Mouse (Mus musculus) liver, postnatal 0 days (tissue): ENCODE data around the gene Rab5a. TPM values are rescaled to one million over a fixed set of nuclear protein-coding genes. Genes with fewer than 3 reads are reported as not detected.

Experiments used
- ATAC-seq: fragments of 200-750 bp; cut with Nextera tagmentation; 2 replicates; pipeline ENCODE4 v1.8.0; 2017; ENCODE audit warnings: mild to moderate bottlenecking, moderate library complexity
- DNase-seq: peaks from one replicate; pipeline ENCODE4 v3.0.0-alpha.2; 2016
- H3K27ac ChIP-seq: fragments of 300-500 bp; sonication (generic); 2 replicates; pipeline ENCODE4 v1.5.1; 2014; ENCODE audit warnings: antibody characterized with exemption, moderate library complexity, mild to moderate bottlenecking, low read depth
- H3K27me3 ChIP-seq: fragments of 300-500 bp; sonication (generic); 2 replicates; pipeline ENCODE4 v1.6.1; 2014; ENCODE audit warnings: low read length, control low read depth, mixed read lengths; ENCODE audit not compliant: insufficient read depth
- H3K36me3 ChIP-seq: fragments of 300-500 bp; sonication (generic); replicated peaks from 2 replicates; pipeline ENCODE4 v1.6.1; 2014; ENCODE audit warnings: mild to moderate bottlenecking, control low read depth, low read length, moderate library complexity, mixed read lengths; ENCODE audit not compliant: insufficient read depth
- H3K4me1 ChIP-seq: fragments of 300-500 bp; sonication (generic); 2 replicates; pipeline ENCODE4 v1.6.1; 2014; ENCODE audit warnings: antibody characterized with exemption, mild to moderate bottlenecking, control low read depth; ENCODE audit not compliant: insufficient read depth
- H3K4me2 ChIP-seq: fragments of 300-500 bp; sonication (generic); 2 replicates; pipeline ENCODE4 v1.6.1; 2014; ENCODE audit warnings: low read depth, mild to moderate bottlenecking, low read length, moderate library complexity, mixed read lengths
- H3K4me3 ChIP-seq: fragments of 300-500 bp; sonication (generic); 2 replicates; pipeline ENCODE4 v1.5.1; 2014; ENCODE audit warnings: low read depth, low read length
- H3K9ac ChIP-seq: fragments of 300-500 bp; sonication (generic); replicated peaks from 2 replicates; pipeline ENCODE4 v1.6.1; 2014; ENCODE audit warnings: mild to moderate bottlenecking, moderate library complexity
- H3K9me3 ChIP-seq: fragments of 300-500 bp; sonication (generic); 2 replicates; pipeline ENCODE4 v1.6.1; 2016; ENCODE audit warnings: mild to moderate bottlenecking, control low read depth, low read length, mixed read lengths
- CTCF ChIP-seq: sonication (generic); IDR thresholded peaks from 2 replicates; pipeline ENCODE4 v1.5.1; 2016; ENCODE audit warnings: antibody characterized with exemption, low read depth
- EP300 ChIP-seq: IDR thresholded peaks from 2 replicates; pipeline ENCODE4 v1.6.1; 2016; ENCODE audit warnings: antibody characterized with exemption, low read depth, mild to moderate bottlenecking
- WGBS: fragments of 180-500 bp; shearing (Covaris S2); extraction: QIAGEN DNeasy Blood & Tissue Kit; methylation state at CpG from one replicate; pipeline ENCODE4 v1.1.7; 2014; ENCODE audit not compliant: insufficient replicate concordance; 5-methylcytosine and 5-hydroxymethylcytosine counted together
- polyA plus RNA-seq: library from polyadenylated mRNA; unstranded; fragments of >200 nt; fragmentation: Nextera tagmentation; extraction: Ambion mirVana; gene quantifications from 2 replicates; pipeline ENCODE4 v1.2.1, GENCODE M21; 2015

Gene Rab5a
- polyA plus RNA-seq, 1 experiment from 2014 or later: 32.6 TPM

GRCm38 (mm10) chr17:53502966-53503365 lies 23.9 kb downstream of the Rab5a start:
- Histone ChIP-seq H3K4me2 (no peak overlapping the region), H3K27ac (no peak overlapping the region), H3K36me3 (peaks cover 32% of the 10 kb centered on the region), H3K9me3 (no peaks in the 10 kb centered on the region), H3K4me1 (no peaks in the 10 kb centered on the region), H3K9ac (no peak overlapping the region), H3K4me3 (no peak overlapping the region), H3K27me3 (no peaks in the 10 kb centered on the region)
- WGBS: 84% methylated on average over 2 of the region's 2 CpGs
- no peak for DNase-seq
- no peak for ATAC-seq
- TF ChIP-seq CTCF (no peak), EP300 (no peak)

- H3K4me2 ChIP-seq: no peak overlapping the region
- H3K27ac ChIP-seq: no peak overlapping the region
- H3K36me3 ChIP-seq: no peaks in the 10 kb centered on the region
- TF ChIP-seq CTCF (peak; percentile 58), EP300 (no peak)
- H3K4me1 ChIP-seq: no peaks in the 10 kb centered on the region
- H3K4me3 ChIP-seq: no peak overlapping the region
- ATAC-seq (no peak), DNase-seq (no peak)
- no peaks in the 10 kb centered on the region for H3K27me3 ChIP-seq
- no peaks in the 10 kb centered on the region for H3K9me3 ChIP-seq
- 88% methylated on average over 2 of the region's 2 CpGs for WGBS
- no peak overlapping the region for H3K9ac ChIP-seq
Measured at GRCm38 (mm10) chr17:53512311-53512951, 33.4 kb downstream of the Rab5a start.

- no peak for ATAC-seq
- no peak for DNase-seq
- H3K9me3 ChIP-seq: no peaks in the 10 kb centered on the region
Measured at GRCm38 (mm10) chr17:53519364-53519763, 40.3 kb downstream of the Rab5a start.

GRCm38 (mm10) chr17:53520509-53520908 lies 41.5 kb downstream of the Rab5a start:
- TF ChIP-seq EP300: no peak
- TF ChIP-seq CTCF: no peak
- DNase-seq (no peak), ATAC-seq (peak; percentile 76; the same call in 1 of the 2 replicates)
- no peaks in the 10 kb centered on the region for H3K4me1 ChIP-seq
- no peak overlapping the region for H3K27ac ChIP-seq
- H3K9ac ChIP-seq: no peak overlapping the region
- no peaks in the 10 kb centered on the region for H3K27me3 ChIP-seq
- H3K9me3 ChIP-seq: no peaks in the 10 kb centered on the region
- no peak overlapping the region for H3K4me3 ChIP-seq
- no peak overlapping the region for H3K4me2 ChIP-seq
- H3K36me3 ChIP-seq: no peaks in the 10 kb centered on the region

More at GRCm38 (mm10) chr17:53519364-53519763, 40.3 kb downstream of the Rab5a start:
- no peaks in the 10 kb centered on the region for H3K4me1 ChIP-seq
- H3K4me2 ChIP-seq: no peak overlapping the region
- H3K9ac ChIP-seq: no peak overlapping the region
- TF ChIP-seq EP300: no peak
- no peak; the same call in 1 of the 2 replicates for TF ChIP-seq CTCF
- H3K27me3 ChIP-seq: no peaks in the 10 kb centered on the region
- no peak overlapping the region for H3K4me3 ChIP-seq
- H3K27ac ChIP-seq: no peak overlapping the region
- H3K36me3 ChIP-seq: no peaks in the 10 kb centered on the region

GRCm38 (mm10) chr17:53528034-53528433 lies 49.0 kb downstream of the Rab5a start:
- Histone ChIP-seq H3K4me1 (no peaks in the 10 kb centered on the region; the same call in 1 of the 2 replicates), H3K36me3 (no peaks in the 10 kb centered on the region), H3K4me3 (no peak overlapping the region), H3K27me3 (no peaks in the 10 kb centered on the region), H3K27ac (no peak overlapping the region), H3K9me3 (no peaks in the 10 kb centered on the region), H3K4me2 (no peak overlapping the region), H3K9ac (no peak overlapping the region)
- ATAC-seq: no peak
- WGBS: 83% methylated on average over 2 of the region's 2 CpGs
- no peak for DNase-seq
- TF ChIP-seq EP300: no peak
- no peak for TF ChIP-seq CTCF

GRCm38 (mm10) chr17:53531160-53531559 lies 52.1 kb downstream of the Rab5a start:
- Histone ChIP-seq H3K36me3 (no peaks in the 10 kb centered on the region), H3K27me3 (no peaks in the 10 kb centered on the region), H3K4me3 (no peak overlapping the region), H3K4me1 (no peaks in the 10 kb centered on the region; the same call in 1 of the 2 replicates), H3K9ac (no peak overlapping the region), H3K9me3 (no peaks in the 10 kb centered on the region), H3K27ac (no peak overlapping the region), H3K4me2 (no peak overlapping the region)
- peak; percentile 50 for TF ChIP-seq CTCF
- no peak for TF ChIP-seq EP300
- ATAC-seq (no peak), DNase-seq (no peak)
- 38% methylated on average over 2 of the region's 2 CpGs for WGBS
